Mouse (Mus musculus): ENCODE measurements around the gene Pde4d. TPM values are rescaled to one million over a fixed set of nuclear protein-coding genes. Genes with fewer than 3 reads are reported as not detected.

Pde4d gene
- polyA plus RNA-seq, 1 experiment = 12.7 TPM

DNA sequence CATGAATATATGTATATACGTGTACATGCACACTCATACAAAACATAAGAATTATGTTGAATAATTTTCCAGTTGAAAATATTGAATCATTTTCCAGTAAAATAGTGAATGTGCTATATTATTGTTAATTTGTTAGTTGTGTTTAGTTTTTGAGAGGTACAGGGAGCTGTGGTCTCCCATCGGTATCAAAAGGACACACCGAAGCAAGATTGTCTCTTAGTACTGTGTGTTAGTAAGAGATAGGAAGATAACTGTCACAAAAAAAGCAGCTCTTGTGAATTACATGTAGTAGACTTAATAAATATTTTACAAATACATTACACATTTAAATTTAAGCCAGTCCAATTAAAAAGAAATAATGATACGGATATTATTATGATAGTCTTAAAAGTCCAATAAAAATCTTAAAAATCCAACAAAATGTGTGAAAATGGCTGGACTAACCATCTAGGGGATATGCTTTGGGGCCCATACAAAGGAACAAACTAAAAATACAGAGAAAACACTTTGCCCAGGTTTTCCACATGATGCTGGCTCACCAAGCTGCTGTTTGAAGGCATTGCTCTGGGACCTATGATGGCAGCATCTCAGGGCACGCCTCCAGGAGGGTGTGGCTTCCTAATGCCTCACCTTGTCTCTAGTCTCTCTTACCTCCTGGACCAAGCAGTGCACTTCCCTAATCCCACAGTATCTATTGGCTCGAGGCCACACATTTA is 1441.6 kb downstream of the Pde4d start:
- TF ChIP-seq GATA1 (IDR thresholded peaks at IDR 0.05; ENCODE audit: low read length) = no peak

DNA sequence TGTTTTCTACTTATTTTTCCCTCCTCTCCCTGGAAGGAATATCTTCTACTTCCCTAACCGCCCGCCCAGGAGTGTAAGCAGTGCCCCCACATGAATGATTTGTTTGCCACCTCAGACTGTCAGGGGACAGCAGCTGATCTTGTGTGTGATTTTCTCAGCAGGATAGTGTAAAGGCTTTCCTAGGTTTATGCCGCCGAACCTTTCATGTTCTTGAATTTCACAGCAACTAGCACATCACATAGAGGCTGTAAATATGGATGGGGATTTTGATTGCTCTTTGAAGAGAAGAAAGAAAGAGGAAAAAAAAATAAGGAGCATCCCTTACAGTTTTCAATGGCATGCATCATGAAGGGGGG is 1442.1 kb downstream of the Pde4d start:
- no peak for TF ChIP-seq GATA1 (IDR thresholded peaks at IDR 0.05; ENCODE audit: low read length)

DNA sequence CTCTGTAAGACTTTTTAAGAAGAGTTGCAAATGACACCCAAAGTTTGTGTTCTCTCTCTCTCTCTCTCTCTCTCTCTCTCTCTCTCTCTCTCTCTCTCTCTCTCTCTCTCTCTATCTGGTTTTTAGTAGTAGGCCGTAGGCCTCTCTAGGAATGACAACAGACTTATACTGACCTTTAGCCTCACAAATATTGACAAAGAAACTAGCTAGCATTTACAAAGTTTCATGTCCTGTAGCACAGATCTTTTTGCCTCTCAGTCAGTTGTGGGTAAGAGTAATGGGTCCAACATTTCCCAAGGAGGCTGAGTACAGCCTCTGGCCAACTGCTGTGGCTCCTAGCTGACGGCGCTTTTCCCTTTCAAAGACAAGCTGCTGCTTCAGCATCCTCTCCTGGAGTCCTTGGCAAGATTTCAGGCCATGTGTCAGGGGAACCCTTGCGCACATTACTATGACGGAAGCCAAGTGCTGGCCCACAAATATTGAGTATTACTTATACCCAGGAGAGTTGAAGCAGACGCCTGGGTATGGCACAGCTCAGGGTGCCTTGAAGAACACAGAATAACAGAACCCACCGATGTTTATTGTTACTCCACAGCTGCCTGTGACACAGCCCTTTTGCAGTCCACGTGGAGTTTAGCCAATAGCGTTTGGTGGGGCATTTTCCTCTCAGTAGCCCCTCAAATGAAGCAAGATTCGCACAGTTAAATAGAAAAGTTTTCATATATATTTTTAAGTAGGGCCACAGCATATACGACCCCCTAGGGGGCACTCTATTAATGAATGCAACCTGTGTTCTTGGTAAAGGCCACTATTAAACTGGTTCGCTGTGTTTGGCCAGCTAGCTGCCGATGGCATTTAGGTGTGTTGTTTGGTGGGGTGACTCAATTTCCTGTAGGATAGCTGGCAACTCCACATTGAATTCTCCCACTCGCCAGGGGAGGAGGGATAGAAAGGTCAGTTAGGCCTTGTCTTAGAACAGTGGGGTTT is 1450.0 kb downstream of the Pde4d start:
- no peak for TF ChIP-seq GATA1 (IDR thresholded peaks at IDR 0.05; ENCODE audit: low read length)

DNA sequence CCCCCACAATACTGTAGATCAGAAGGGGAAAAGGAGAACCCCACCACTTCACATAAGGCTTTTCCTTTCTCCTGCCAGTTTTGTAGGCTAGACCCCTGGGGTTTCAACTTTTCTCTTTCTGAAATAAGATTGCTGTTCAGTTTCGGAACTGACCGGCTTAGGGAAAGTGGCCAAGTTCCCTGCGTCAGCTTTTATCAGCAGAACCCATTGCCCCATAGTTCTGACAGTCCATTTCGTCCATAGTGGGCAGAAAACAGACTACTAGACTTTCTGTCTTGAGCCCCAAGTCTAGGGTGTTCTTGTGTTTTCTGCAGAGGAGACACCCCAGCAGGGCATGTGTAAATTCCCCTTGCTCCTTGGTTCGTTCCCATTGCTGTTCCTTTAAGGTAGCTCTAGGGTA is 1452.1 kb downstream of the Pde4d start:
- no peak for TF ChIP-seq GATA1 (IDR thresholded peaks at IDR 0.05; ENCODE audit: low read length)

DNA sequence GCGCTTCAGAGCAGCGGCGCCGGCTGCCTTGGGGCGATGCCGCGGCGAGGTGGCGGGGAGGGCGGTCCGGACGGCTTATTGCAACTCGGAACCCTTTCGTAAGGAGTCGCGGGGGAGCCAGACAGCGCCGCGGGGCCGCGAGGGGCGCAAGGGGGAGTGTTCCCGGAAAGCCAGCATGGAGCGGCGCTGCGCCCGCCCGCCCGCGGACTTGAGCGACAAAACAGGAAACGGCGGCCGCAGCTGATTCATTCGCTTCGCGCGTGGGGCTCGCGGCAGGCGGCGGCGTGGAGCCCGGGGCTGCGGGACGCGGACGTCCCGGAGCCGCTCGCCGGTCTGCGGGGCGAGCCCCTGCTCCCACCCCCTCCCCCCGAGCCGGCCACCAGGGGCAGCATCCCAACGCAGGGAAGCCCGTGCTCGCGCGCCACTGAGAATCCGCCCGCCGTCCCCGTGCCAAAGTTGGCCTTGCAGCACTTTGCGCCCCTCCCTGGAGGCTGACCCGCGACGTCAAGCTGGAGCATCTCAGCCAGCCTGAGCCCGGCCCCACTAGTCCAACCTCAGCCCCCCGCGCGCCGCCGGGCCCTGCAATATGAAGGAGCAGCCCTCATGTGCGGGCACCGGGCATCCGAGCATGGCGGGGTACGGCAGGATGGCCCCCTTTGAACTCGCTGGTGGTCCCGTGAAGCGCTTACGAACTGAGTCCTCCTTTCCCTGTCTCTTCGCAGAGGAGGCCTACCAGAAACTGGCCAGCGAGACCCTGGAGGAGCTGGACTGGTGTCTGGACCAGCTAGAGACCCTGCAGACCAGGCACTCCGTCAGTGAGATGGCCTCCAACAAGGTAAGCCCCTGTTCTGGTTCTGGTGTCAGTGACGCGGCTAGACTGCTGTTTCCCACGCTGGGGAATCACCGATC is 1453.4 kb downstream of the Pde4d start:
- no peak for TF ChIP-seq GATA1 (IDR thresholded peaks at IDR 0.05; ENCODE audit: low read length)

DNA sequence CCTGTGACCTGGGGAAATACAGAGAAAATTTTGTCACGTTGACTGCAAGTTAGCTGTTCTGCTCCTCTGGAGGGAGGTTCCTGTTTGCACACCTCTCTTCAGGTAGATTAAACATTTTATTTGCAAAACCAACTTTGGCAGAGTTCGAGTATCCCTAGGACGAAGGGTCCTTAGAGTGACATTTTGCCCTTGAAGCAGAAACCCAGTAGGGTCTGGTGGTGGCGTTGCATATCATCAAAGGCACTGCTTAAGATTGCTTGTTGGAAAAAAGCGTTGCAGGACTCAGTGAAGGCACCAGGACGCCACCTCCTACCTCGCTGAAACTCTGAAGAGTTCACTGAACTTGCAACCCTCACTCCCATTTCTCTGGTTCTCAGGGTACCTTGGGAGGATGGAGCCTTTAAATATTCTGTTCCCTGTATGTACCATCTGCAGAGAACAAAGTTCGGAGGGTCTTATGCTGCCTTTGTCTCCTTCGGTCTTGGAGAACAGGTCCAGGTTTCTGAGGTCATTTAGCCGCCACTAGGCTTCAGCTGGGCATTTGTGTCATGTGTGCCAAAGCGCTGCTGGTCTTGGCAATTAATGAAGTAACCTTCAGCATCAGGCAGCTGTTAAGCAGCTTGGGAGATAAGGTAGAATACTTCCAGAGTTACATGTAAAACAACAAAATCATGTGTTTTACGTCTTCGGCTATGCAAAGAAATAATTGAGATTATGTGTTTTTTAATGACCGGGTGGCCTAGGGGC is 1454.2 kb downstream of the Pde4d start:
- TF ChIP-seq GATA1 (IDR thresholded peaks at IDR 0.05; ENCODE audit: low read length) = no peak

DNA sequence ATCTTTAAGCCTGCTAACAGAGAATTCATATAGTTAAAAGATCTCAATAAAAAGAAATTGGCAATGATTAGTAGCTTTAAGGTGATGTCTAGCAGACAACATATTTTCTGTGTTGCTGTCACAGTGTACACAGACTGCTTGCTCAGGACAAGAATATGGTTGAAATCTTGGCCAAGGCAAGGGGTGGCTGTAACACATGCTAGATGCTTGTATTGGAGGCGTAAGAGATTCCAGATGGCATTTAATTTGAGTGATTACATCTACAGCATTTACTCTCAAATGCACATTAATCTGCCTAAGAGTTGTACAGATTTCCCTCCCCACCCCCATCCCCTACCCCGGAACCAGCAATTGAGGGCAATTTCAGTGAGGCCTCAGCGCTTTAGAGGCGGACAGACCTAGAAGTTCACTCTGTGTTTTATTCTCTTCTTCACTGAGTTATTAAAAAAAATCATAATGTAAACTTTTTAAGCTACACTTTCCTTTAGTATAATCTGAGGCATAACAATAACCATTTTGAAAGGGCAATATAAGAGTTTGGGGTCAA is 1456.7 kb downstream of the Pde4d start:
- TF ChIP-seq GATA1 (IDR thresholded peaks at IDR 0.05; ENCODE audit: low read length) = no peak

- TF ChIP-seq GATA1 (IDR thresholded peaks at IDR 0.05; ENCODE audit: low read length) = no peak
These were observed 1457.9 kb downstream of the Pde4d start for GRCm38 (mm10) chr13:109907634-109908033.

DNA sequence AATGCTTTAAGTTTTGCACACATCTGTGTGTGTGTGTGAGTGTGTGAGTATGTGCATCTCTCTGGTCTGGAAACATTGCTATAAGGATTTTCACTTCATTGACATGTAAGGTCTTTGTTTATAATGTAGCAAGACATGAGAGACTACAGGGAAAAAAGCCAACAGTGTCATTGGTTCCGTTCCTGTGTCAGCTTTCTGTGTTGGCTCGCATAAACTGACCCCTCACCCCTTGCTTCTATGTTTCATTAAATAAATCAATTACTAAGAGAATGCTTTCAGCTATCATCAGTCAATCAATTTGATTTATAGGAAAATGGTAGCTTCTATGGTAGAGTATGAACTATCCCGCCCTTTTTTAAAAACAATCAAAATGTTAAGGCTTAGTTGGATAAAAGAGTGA is 1458.6 kb downstream of the Pde4d start:
- TF ChIP-seq GATA1 (IDR thresholded peaks at IDR 0.05; ENCODE audit: low read length) = no peak

DNA sequence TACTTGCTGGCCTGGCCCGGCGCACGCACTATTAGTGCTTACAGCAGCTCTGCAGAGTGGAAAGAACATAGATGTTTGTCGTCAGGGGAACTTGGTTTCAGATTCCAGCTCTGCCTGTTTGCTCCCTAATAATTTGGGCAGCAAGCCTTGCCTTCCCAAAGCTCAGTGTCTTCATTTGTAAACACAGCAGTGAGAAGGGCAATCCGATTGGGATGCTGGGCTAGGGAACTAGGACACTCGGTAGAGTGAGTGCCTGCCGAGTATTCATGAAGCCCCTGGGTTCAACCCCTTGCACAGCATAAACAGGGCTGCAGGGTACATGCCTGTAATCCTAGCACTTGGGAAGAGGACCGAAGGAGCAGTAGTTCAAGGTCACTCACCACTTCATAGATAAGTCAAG is 1459.4 kb downstream of the Pde4d start:
- no peak for TF ChIP-seq GATA1 (IDR thresholded peaks at IDR 0.05; ENCODE audit: low read length)

DNA sequence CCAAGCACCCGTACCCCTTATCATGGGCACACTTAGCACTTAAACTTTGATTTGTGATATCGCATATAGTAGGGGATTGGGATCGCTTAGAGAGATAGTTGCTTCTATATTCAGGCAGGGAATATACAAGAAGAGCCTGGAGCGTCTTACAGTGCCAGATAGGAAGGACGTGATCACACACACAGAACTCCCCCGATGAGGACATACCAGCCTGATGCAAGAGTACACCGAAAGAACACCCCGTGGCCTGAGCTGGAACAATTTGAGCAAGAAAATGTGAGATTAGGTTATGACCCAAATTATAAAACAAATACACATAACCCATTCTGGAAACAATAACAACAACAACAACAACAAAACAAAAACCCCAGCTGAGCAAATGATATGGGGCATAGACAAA is 1461.2 kb downstream of the Pde4d start:
- no peak for TF ChIP-seq GATA1 (IDR thresholded peaks at IDR 0.05; ENCODE audit: low read length)

GRCm38 (mm10) chr13:109912635-109913034 is 1462.9 kb downstream of the Pde4d start:
- no peak for TF ChIP-seq GATA1 (IDR thresholded peaks at IDR 0.05; ENCODE audit: low read length)

- TF ChIP-seq GATA1 (IDR thresholded peaks at IDR 0.05; ENCODE audit: low read length) = no peak
These were observed 1464.5 kb downstream of the Pde4d start for GRCm38 (mm10) chr13:109914246-109914645.

- TF ChIP-seq GATA1 (IDR thresholded peaks at IDR 0.05; ENCODE audit: low read length) = no peak
These were observed 1465.1 kb downstream of the Pde4d start for GRCm38 (mm10) chr13:109914846-109915245.

DNA sequence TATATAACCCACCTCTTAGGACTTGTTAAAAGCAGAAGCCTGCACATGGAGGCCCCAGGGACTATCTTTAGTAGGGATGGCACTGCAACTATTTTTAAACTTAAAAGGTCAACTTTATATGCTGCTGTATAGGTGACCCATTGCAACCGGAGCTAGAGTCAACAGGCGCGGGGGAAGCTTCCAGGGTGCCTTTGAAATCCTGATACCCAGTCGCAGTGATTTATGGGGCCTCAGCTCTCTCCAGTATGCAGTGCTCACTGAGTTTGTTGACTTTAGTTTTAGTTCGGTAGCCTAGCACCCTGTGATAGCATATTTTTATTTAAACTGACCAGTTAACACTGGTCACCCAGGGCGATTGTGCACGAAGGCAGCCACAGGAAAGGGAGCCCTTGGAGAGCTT is 1465.8 kb downstream of the Pde4d start:
- TF ChIP-seq GATA1 (IDR thresholded peaks at IDR 0.05; ENCODE audit: low read length) = no peak
